Mouse (Mus musculus) c-Kit-positive CD71-positive TER-119-negative erythroid progenitor cells, embryonic 14.5 days (primary cell): ENCODE results near the gene Scd4.
A peak's percentile ranks its signal among the peaks of the same experiment; 100 is the strongest.

Experiments
- DNase-seq: peaks from one replicate; pipeline ENCODE4 v3.0.0-alpha.2; 2013; ENCODE audit warnings: low read depth

The Scd4 gene

DNA sequence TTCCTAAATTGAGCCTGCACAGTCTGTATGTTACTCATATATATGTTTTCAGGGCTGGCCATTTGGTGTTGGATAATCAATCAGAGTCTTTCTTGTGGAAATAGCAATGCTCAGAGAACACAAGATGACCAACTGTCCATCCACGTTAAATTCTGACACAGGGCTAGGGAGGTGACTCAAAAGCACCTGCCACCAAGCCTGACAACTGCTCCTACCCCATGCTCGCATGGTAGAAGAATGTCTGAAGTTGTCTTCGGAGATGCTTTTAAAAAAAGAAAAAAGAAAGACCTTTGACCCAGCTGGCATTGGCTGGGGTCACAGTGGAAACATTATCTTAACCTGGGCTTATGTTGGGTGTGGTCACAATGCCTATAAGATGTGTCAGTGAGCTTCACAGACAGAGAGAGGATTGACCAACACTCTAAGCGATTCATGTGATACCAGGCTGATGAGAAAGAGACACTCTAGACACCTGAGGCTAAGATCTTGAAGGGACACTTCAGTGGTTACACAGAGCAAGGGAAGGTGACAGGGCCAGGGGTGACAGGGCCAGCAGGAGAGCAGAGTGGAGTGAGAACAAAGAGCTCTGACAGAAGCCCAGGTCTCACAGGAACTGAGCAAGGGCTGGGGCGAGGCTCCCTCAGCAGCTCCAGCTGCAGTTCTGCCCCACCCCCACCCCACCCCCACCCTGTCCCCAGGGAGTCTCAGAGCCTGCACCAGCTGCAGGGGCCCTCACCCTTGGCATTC lies 44.9 kb downstream of the Scd4 start:
- no peak for DNase-seq

- no peak for DNase-seq
Measured at GRCm38 (mm10) chr19:44379090-44379489, 46.2 kb downstream of the Scd4 start.

DNA sequence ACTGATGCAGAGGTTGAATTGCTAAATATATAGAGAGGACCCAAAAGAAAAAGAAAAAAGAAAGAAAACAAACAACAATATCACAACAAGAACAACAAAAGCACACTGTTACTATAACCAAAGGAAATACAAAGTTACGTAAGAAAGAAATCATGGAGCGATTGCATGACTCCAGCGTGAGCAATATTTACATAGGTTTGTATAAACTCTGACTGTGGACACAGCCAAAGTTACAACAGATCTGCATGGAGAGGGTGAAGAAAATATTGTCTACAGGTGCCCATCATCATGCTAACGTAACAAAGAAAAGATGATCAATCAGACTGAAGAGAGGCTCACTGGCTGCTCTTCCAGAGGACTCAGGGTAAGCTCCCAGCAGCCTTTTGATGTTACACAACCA lies 47.2 kb downstream of the Scd4 start:
- DNase-seq, result no peak

DNA sequence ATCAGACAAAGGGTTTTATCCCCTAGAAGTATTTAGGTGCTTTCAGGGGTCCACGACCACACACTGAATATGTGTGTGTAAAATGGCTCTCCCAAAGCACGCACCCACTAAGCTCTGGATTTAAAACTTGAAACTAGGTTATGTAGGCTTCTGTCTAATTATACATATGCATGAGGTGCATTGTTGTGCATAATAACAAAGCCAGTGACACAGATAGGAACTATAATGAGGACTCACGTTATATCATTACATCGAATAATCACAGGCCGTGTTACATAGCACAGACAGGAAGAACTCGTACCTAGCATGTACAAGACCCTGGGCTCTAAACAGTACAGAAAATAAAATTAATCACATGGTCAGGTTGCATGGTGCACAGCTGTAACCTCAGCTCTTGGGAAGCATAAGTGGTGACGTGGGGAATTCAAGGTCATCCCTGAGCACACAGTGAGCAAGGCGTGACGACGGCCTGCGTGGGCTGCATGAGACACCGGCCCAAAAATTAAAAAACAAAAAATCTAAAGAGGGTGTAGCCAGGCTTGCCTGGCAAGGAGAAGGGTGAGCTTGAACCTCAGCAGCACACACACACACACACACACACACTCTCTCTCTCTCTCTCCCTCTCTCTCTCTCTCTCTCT lies 49.9 kb downstream of the Scd4 start:
- no peak for DNase-seq

GRCm38 (mm10) chr19:44385887-44386498 lies 53.1 kb downstream of the Scd4 start:
- no peak for DNase-seq

- DNase-seq, result no peak
Measured at GRCm38 (mm10) chr19:44387089-44387671, 54.3 kb downstream of the Scd4 start.

DNA sequence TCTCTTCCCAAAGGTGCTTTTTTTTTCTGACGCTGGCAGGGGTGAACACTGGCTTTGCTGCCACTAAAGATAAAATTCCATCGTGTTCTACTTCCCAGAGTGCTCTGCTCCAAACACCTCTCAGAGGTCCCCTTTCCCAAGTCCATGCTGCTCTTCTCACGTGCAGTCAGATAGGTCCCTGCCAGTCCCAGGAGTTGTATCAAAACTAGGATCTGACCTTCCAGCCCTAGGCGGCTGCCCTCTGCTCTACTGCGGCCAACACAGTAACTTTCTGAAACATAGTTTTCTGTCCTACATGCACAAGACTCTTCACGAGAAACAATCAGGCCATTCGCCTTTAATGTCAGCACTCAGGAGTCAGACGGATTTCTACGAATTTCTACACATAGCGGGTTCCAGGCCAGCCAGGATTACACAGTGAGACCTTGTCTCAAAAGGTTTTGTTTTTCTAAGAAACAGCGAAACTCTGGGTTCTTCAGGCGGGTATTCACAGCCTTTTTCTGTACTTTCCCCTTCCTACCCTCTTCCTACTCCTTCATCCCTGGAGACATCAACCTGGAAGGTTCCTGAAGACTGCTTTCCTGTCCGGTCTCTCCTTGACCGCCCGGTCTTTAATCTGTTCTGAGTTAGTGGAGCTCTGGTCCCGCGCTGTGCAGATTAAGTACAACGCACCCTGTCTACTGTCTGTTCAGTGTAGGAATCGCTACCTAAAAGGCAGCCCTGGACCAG lies 55.0 kb downstream of the Scd4 start:
- DNase-seq, result no peak

DNA sequence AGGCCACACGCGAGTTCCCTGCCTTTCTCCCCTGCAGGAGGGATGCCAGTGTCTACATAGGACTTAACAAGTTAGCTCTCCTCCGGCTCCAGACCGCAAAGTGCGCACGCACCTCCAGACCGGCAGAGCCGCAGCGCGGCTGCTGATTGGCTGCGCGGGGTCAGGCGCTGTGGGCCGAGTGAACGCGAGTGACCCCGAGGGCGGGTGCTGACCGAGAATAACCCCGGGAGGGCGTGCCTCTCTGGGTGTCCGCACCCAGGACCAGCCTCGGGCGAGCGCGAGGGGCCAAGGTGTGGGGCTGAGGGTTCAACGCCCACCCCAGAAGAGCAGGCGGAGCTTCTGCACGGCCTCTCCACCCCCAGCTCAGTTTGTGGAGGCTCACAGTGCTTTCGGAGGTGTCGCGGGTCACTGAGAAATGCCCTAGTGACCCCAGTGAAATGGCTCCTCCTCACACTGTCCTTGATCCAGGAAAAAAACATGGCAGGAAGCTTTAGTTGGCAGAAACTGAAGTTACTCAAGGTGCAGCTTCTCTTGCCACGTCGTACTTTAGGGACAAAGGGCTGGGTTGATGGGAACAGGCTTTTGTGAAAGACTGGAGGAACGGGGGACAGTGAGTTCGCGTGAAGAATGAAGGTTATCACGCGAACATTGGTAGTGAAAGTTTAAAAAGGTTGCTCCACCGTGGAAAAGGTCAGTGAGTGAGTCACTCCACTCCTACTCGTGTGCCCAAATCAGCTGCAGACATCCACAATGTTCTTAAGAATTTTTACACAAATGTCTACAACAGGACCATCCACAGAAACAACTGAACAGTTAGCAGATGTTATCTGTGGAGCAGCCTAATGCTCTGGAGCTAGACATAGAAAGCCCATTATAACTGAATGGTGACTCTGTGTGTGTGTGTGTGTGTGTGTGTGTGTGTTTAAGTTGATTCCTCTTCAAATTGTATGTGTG lies 55.9 kb downstream of the Scd4 start:
- DNase-seq, result peak; percentile 91

- DNase-seq, result no peak
Measured at GRCm38 (mm10) chr19:44389507-44389906, 56.6 kb downstream of the Scd4 start.

DNA sequence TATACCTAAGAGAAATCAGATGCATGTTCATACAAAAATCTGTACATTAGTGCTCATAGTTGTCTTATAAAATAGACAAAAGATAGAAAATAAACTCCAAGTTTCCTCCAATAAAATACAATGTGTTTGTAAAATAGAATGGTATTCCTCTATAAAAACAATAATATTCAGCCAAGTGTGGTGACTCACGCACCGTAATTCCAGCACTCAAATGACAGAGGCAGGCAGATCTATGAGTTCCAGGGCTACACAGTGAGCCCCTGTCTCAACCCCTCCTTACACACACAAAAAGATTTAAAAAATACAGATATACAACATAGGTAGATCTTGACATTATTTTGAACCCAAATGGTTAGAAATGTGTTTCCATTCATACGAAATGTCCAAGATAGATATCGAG lies 59.0 kb downstream of the Scd4 start:
- no peak for DNase-seq

DNA sequence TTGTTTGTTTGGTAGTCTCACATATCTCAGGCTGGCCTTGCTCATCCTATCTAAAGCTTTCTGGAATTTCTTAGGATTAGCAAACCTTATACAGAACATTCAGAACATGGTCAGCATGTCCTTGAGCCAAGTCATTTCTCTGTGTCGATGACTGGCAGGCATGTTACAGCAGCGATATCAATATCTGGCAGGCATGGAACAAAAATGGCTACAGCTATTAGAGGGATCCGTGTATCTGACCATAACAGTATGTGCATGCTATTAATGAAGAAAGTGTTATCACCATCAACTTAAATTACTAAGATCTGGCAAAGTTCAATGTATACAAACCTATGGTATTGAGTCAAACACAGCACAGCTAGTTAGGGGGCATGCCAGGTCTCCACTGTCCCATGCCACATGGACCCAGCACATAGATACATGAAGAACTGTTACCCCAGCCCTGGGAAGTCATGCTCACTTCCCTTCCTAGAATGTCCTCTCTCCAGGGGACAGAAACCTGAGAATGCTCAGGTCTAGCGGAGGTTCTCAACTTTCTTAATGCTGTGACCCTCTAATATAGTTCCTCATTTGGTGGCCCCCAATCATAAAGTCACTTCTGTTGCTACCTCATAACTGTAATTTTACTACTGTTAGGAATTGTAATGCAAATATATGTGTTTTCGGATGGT lies 59.6 kb downstream of the Scd4 start:
- no peak for DNase-seq

DNA sequence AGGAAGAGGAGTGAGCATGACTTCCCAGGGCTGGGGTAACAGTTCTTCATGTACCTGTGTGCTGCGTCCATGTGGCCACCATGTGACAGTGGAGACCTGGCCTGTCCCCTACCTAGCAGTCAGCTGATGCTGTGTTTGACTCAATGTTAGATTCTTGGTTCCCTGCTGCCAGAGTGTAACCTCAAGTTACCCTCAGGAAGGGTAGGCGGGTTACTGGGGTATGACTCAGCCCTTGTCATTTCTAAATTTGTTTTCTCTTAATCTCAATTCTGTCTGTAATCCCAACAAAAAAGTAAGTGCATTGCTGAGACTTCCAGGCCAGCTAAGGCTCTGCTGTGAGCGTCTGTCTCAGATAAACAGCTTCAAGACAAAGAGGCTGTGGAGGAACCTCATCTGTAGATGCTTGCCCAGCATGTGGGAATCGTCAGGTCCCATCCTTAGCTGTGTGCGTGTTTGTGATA lies 61.1 kb downstream of the Scd4 start:
- no peak for DNase-seq

DNA sequence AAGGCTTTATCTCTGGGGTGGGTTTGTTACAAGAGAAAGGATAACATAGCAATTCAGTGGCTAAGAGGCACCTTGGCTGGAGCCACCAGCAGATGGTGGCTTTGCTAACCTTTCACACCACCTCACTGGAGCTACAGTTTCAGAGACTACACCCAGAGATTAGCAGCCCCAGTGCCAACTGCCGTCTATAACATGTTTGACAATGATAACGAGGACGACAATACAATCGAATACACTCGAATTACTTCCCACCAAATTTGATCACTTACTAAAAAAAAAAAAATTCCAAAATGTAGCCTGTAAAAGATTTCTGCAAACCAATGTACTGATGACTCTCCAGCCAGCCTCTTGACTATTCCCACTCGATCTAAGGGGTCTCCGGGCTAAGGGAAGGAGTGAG lies 62.1 kb downstream of the Scd4 start:
- DNase-seq, result peak; percentile 74
